Mouse (Mus musculus) heart, adult 2 months (tissue): ENCODE results near the gene Gm20683. TPM values are rescaled to one million over a fixed set of nuclear protein-coding genes. Genes with fewer than 3 reads are reported as not detected.

Source experiments
- DNase-seq, 2 experiments: peaks; one replicate each; pipeline ENCODE4 v3.0.0; 2021
- H3K27ac ChIP-seq: fragments of 200-600 bp; 2 replicates; pipeline ENCODE4 v1.8.1; 2022
- H3K27me3 ChIP-seq: fragments of 200-500 bp; 2 replicates; pipeline ENCODE4 v1.6.1; 2012; ENCODE audit warnings: mild to moderate bottlenecking, low read length, inconsistent platforms, mixed read lengths; ENCODE audit not compliant: control insufficient read depth, insufficient read depth
- H3K36me3 ChIP-seq: fragments of 200-500 bp; 2 replicates; pipeline ENCODE4 v1.6.1; 2012; ENCODE audit warnings: low read length, inconsistent platforms; ENCODE audit not compliant: control insufficient read depth, insufficient read depth
- H3K4me1 ChIP-seq: fragments of 200-500 bp; 2 replicates; pipeline ENCODE4 v1.6.1; 2011; ENCODE audit warnings: low read length; ENCODE audit not compliant: control insufficient read depth, insufficient read depth
- H3K4me3 ChIP-seq: fragments of 200-600 bp; 2 replicates; pipeline ENCODE4 v1.8.1; 2022
- H3K79me2 ChIP-seq: fragments of 200-500 bp; replicated peaks from 2 replicates; pipeline ENCODE4 v1.6.1; 2012; ENCODE audit warnings: mild to moderate bottlenecking, inconsistent platforms, low read length, moderate library complexity, mixed read lengths; ENCODE audit not compliant: control insufficient read depth, insufficient read depth
- H3K9ac ChIP-seq: fragments of 200-500 bp; 2 replicates; pipeline ENCODE4 v1.6.1; 2012; ENCODE audit warnings: low read depth, mild to moderate bottlenecking, control low read depth, inconsistent platforms, low read length, mixed read lengths
- CTCF ChIP-seq: fragments of 200-600 bp; IDR thresholded peaks from 2 replicates; pipeline ENCODE4 v1.8.1; 2022; ENCODE audit warnings: antibody characterized with exemption, mild to moderate bottlenecking, moderate library complexity
- EP300 ChIP-seq: fragments of 200-500 bp; IDR thresholded peaks from 2 replicates; pipeline ENCODE4 v1.6.1; 2011; ENCODE audit warnings: low read depth, low read length, control low read depth; ENCODE audit not compliant: insufficient read depth
- POLR2A ChIP-seq: fragments of 200-500 bp; IDR thresholded peaks from 2 replicates; pipeline ENCODE4 v1.6.1; 2011; ENCODE audit warnings: mild to moderate bottlenecking, low read depth, low read length, control low read depth; ENCODE audit not compliant: insufficient read depth
- WGBS: fragments of 180-500 bp; shearing (Covaris S2); methylation state at CpG from one replicate; pipeline ENCODE4 v1.1.7; 2018; 5-methylcytosine and 5-hydroxymethylcytosine counted together
- intact Hi-C: fragments of 180-260 bp; cut with DNase I; formaldehyde crosslinking; loops from one replicate; pipeline ENCODE4 v1.15.1; 2025
- polyA plus RNA-seq: library from polyadenylated mRNA; depleted of rRNA; stranded (reverse); fragments of >200 nt; gene quantifications from 2 replicates; pipeline ENCODE4 v1.2.3, GENCODE M21; 2012
- total RNA-seq, 2 experiments: library from RNA; stranded (reverse); gene quantifications; 2 replicates each; pipeline ENCODE4 v1.2.3; 2021

Gene Gm20683
- total and polyA plus RNA-seq, 3 experiments: 2.4 to 21.6 (median 2.9) TPM

DNA sequence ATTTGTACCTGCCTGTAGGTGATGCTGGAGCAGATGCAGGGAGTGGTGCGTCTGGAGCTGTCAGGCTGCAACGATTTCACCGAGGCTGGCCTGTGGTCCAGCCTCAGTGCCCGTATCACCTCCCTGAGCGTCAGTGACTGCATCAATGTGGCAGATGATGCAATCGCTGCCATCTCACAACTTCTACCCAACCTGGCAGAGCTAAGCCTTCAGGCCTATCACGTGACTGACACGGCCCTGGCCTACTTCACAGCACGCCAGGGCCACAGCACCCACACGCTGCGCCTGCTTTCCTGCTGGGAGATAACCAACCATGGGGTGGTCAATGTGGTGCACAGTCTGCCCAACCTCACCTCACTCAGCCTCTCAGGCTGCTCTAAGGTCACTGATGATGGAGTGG lies 23.9 kb downstream of the Gm20683 start:
- 75% methylated on average over 11 of the region's 11 CpGs for WGBS
- intact Hi-C loops: no loop called here

DNA sequence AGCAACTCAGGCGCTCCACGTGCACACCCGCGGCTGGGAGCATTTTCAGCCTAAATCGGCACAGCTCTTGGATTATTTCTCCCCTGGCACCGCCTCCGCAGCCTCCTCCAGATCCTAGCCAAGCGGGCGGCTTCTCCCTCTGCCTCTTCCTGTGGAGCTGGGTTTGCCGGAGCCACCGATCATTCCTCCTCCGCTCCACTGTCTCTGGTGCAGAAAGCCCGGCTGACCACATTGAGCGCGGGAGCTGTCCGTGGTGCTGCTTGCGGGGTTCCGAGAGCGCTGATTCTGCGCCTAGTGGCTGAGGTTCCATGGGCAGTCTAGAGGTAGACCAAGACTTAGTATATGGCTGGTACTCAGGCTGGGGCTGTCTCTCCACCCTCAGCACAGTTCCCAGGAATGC lies 28.1 kb downstream of the Gm20683 start:
- no peaks in the 10 kb centered on the region for H3K79me2 ChIP-seq
- H3K9ac ChIP-seq: no peak overlapping the region
- no peak for TF ChIP-seq POLR2A
- peak; percentile 64 for TF ChIP-seq CTCF
- 0 out of 2 replicates have a peak, but pooled peaks have one; percentile 28 for TF ChIP-seq EP300
- H3K36me3 ChIP-seq: no peaks in the 10 kb centered on the region
- no peak overlapping the region for H3K27ac ChIP-seq
- no peaks in the 10 kb centered on the region; the same call in 1 of the 2 replicates for H3K4me1 ChIP-seq
- intact Hi-C loops: no loop called here
- DNase-seq: peak; percentile 71 to 82
- no peaks in the 10 kb centered on the region for H3K27me3 ChIP-seq
- 1% methylated on average over 20 of the region's 20 CpGs for WGBS
- no peak overlapping the region for H3K4me3 ChIP-seq

More for the DNA sequence above, 23.9 kb downstream of the Gm20683 start:
- H3K27me3 ChIP-seq: peaks cover 10% of the 10 kb centered on the region
- H3K27ac ChIP-seq: no peak overlapping the region
- H3K79me2 ChIP-seq: no peaks in the 10 kb centered on the region
- no peak overlapping the region for H3K4me3 ChIP-seq
- no peak overlapping the region for H3K9ac ChIP-seq
- no peaks in the 10 kb centered on the region for H3K36me3 ChIP-seq
- DNase-seq: no peak
- TF ChIP-seq EP300 (no peak), POLR2A (no peak), CTCF (no peak)
- no peaks in the 10 kb centered on the region for H3K4me1 ChIP-seq

DNA sequence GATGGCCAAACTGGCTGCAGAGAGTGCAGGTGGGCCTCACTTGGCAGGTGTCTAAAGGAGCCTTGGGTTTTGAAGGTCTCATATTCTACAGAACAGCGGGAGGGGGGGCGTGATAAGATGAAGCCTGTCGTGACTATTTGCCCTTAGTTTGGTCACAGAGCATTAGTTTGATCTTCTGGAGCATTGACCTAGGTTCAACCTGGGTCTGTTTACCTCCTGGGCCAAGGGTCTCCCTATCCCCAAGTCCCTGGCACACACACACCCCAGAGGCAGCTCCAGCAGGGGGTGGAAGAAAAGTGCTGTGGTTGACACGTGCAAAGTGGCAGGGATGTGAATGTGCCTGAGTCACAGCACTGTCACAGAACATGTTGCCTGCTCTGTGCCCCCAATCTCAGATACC lies 30.7 kb downstream of the Gm20683 start:
- no peaks in the 10 kb centered on the region for H3K79me2 ChIP-seq
- H3K4me3 ChIP-seq: no peak overlapping the region
- TF ChIP-seq CTCF (no peak), EP300 (no peak), POLR2A (no peak)
- intact Hi-C loops: no loop called here
- H3K9ac ChIP-seq: no peak overlapping the region
- no peak for DNase-seq
- no peaks in the 10 kb centered on the region; the same call in 1 of the 2 replicates for H3K4me1 ChIP-seq
- H3K36me3 ChIP-seq: no peaks in the 10 kb centered on the region
- 70% methylated on average over 4 of the region's 4 CpGs for WGBS
- no peak overlapping the region for H3K27ac ChIP-seq
- H3K27me3 ChIP-seq: no peaks in the 10 kb centered on the region

DNA sequence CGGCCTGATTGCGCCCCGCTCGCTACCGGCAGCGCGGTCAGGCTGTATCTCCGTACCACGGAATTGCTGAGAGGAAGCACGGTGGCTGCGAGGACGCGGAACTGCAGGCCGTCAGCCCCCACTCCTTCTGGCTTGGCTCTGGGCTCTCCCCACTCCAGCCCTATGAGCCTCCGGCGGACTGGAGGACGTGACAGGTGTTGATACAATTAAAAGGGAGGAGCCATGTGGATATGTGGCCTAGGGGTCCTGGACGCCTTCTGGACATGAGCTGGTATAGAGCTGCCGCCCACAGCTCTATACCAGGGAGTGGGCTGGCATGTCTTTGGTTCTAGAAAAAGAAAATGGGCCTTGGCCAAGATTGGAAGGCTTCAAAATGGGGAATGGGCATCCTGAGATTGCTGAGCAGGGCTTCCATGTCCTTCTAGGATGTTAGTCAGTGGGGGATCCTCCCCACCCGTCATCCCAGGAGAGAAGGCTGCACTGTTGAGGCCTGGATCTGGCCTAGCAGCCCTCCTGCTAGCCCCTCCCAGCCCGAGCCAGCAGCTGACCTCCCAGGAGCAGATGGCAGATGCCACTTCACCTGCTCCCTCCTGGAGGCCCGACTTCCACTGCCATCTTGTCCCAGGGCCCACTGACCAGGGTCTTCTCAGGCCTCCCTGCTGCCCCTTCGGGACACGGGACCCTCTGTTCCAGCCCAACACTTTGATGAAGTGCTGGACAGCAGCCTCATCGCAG lies 31.8 kb downstream of the Gm20683 start:
- no peaks in the 10 kb centered on the region for H3K79me2 ChIP-seq
- intact Hi-C loops: no loop called here
- H3K9ac ChIP-seq: peak overlapping the region; percentile 28
- WGBS: 16% methylated on average over 24 of the region's 25 CpGs
- H3K27me3 ChIP-seq: no peaks in the 10 kb centered on the region
- no peak for TF ChIP-seq POLR2A
- TF ChIP-seq CTCF: no peak
- TF ChIP-seq EP300: no peak
- no peaks in the 10 kb centered on the region; the same call in 1 of the 2 replicates for H3K4me1 ChIP-seq
- DNase-seq: no peak
- no peaks in the 10 kb centered on the region for H3K36me3 ChIP-seq
- peak overlapping the region; percentile 46 for H3K4me3 ChIP-seq
- no peak overlapping the region for H3K27ac ChIP-seq

DNA sequence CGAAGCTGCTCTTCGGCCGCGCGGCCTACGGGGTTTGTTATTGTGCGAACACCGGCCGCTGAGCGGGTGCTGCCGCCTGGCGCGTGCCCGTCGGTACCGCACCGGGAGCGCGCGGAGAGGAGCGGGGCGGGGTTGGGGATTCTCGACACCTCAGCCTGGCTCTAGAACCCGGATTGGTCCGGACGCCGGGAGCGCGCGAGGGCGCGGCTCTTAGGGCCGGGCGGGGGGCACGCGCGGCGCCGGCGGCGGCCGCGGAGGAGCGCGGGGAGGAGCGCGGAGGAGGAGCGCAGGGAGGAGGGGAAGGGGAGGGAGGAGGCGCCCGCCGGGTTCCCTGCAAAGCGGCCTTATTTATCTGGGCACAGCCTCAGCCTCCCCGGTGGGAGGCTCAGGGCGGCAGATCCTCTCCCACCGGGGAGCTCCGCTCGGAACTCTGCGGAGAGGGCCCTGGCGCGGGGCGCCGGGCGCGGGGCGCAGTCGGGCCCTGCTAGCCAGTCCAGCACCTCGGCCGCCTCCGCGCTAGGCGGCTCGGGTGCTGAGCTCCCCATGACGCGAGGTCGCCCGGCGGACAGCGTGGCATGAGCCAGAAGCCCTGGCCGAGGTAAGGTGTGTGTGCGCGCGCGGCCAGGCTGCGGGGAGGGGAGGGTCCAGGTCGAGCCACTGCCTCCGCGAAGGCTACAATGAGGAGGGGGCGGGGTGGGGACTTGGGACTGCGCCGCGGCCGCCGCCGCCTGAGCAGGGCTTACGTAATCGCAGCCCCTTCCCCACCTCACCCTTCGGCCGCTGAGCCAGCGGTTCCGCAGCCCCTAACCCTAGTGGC lies 32.6 kb downstream of the Gm20683 start, which contains the start of gene Fbxl16:
TSS of gene Fbxl16 (plus strand) at position 297 of the 817 bp plus-strand sequence.
- Histone ChIP-seq H3K4me1 (no peaks in the 10 kb centered on the region; the same call in 1 of the 2 replicates), H3K79me2 (no peaks in the 10 kb centered on the region), H3K4me3 (peak within 1 kb of the TSS; percentile 46), H3K9ac (peak within 1 kb of the TSS; percentile 28), H3K27me3 (no peaks in the 10 kb centered on the region), H3K36me3 (no peaks in the 10 kb centered on the region), H3K27ac (no peak within 1 kb of the TSS)
- TF ChIP-seq EP300: no peak
- TF ChIP-seq CTCF: peak; percentile 59
- TF ChIP-seq POLR2A: no peak
- intact Hi-C loops: no loop called here
- peak; percentile 78 for DNase-seq
- WGBS: 1% methylated on average over 97 of the region's 100 CpGs
